Mouse (Mus musculus) midbrain, postnatal 0 days (tissue): ENCODE measurements around the gene Kpna7. TPM values are rescaled to one million over a fixed set of nuclear protein-coding genes. Genes with fewer than 3 reads are reported as not detected.
"Not testable (repeated sequence)": the region's sequence is repeated elsewhere in the genome, so short reads cannot be mapped to it uniquely, and the experiment has no call there.

Experiments
- ATAC-seq: fragments of 200-750 bp; cut with Nextera tagmentation; 2 replicates; pipeline ENCODE4 v1.8.0; 2017; ENCODE audit warnings: moderate number of reproducible peaks, mild to moderate bottlenecking, moderate TSS enrichment, moderate library complexity; ENCODE audit not compliant: low FRiP score
- DNase-seq: peaks from one replicate; pipeline ENCODE4 v3.0.0-alpha.2; 2015; ENCODE audit warnings: low spot score
- H3K27ac ChIP-seq: fragments of 300-500 bp; sonication (generic); 2 replicates; pipeline ENCODE4 v1.5.1; 2014; ENCODE audit warnings: low read depth, mild to moderate bottlenecking, low read length, mixed read lengths
- H3K27me3 ChIP-seq: fragments of 300-500 bp; sonication (generic); 2 replicates; pipeline ENCODE4 v1.6.1; 2014; ENCODE audit warnings: low read length, control low read depth, mixed read lengths; ENCODE audit not compliant: insufficient read depth
- H3K36me3 ChIP-seq: fragments of 300-500 bp; sonication (generic); 2 replicates; pipeline ENCODE4 v1.6.1; 2014; ENCODE audit warnings: low read length, control low read depth, mixed read lengths; ENCODE audit not compliant: insufficient read depth
- H3K4me1 ChIP-seq: fragments of 300-500 bp; sonication (generic); 2 replicates; pipeline ENCODE4 v1.6.1; 2014; ENCODE audit warnings: mild to moderate bottlenecking, control low read depth, antibody characterized with exemption, low read length, mixed read lengths; ENCODE audit not compliant: insufficient read depth
- H3K4me2 ChIP-seq: fragments of 300-500 bp; sonication (generic); 2 replicates; pipeline ENCODE4 v1.6.1; 2014; ENCODE audit warnings: low read depth, mild to moderate bottlenecking, low read length, mixed read lengths; ENCODE audit not compliant: poor library complexity, severe bottlenecking
- H3K4me3 ChIP-seq: fragments of 300-500 bp; sonication (generic); 2 replicates; pipeline ENCODE4 v1.5.1; 2014; ENCODE audit warnings: low read depth, mild to moderate bottlenecking, low read length, moderate library complexity
- H3K9ac ChIP-seq: fragments of 300-500 bp; sonication (generic); replicated peaks from 2 replicates; pipeline ENCODE4 v1.6.1; 2014; ENCODE audit warnings: mild to moderate bottlenecking, low read length, moderate library complexity, mixed read lengths; ENCODE audit not compliant: poor library complexity, severe bottlenecking
- H3K9me3 ChIP-seq: fragments of 300-500 bp; sonication (generic); 2 replicates; pipeline ENCODE4 v1.6.1; 2016; ENCODE audit warnings: low read length, control low read depth
- CTCF ChIP-seq: IDR thresholded peaks from 2 replicates; pipeline ENCODE4 v1.5.1; 2016; ENCODE audit warnings: antibody characterized with exemption, mild to moderate bottlenecking
- WGBS: fragments of 180-500 bp; shearing (Covaris S2); extraction: QIAGEN DNeasy Blood & Tissue Kit; methylation state at CpG from one replicate; pipeline ENCODE4 v1.1.7; 2014; 5-methylcytosine and 5-hydroxymethylcytosine counted together
- polyA plus RNA-seq: library from polyadenylated mRNA; unstranded; fragments of >200 nt; fragmentation: Nextera tagmentation; extraction: Ambion mirVana; gene quantifications from 2 replicates; pipeline ENCODE4 v1.2.1, GENCODE M21; 2015
- total RNA-seq: library from RNA; depleted of rRNA; stranded (reverse); fragments of >200 nt; gene quantifications from 2 replicates; pipeline ENCODE4 v1.2.3, GENCODE M21; 2014

Kpna7 gene
- total and polyA plus RNA-seq, 2 experiments from 2014 or later, result not detected

- H3K36me3 ChIP-seq, H3K4me3 ChIP-seq, H3K4me2 ChIP-seq, H3K4me1 ChIP-seq, DNase-seq, H3K27me3 ChIP-seq, H3K9me3 ChIP-seq, H3K9ac ChIP-seq, ATAC-seq, H3K27ac ChIP-seq: not testable (repeated sequence)
- 52% methylated on average over 1 of the region's 1 CpGs for WGBS
These were observed 63.6 kb downstream of the Kpna7 start for GRCm38 (mm10) chr5:145020254-145020653.

- H3K27ac ChIP-seq, H3K27me3 ChIP-seq, H3K9ac ChIP-seq, H3K4me3 ChIP-seq, H3K4me1 ChIP-seq, ATAC-seq, DNase-seq, H3K4me2 ChIP-seq, H3K36me3 ChIP-seq, H3K9me3 ChIP-seq: not testable (repeated sequence)
- WGBS, result 41% methylated on average over 1 of the region's 2 CpGs
- 0 out of 2 replicates have a peak, but pooled peaks have one; percentile 6 for TF ChIP-seq CTCF
These were observed 67.1 kb downstream of the Kpna7 start for GRCm38 (mm10) chr5:145016761-145017160.

- WGBS, result 89% methylated on average over 1 of the region's 1 CpGs
- Histone ChIP-seq H3K36me3 (no peaks in the 10 kb centered on the region), H3K9ac (no peak overlapping the region), H3K4me1 (no peaks in the 10 kb centered on the region), H3K4me2 (no peak overlapping the region), H3K27me3 (no peaks in the 10 kb centered on the region), H3K4me3 (no peak overlapping the region), H3K9me3 (no peaks in the 10 kb centered on the region), H3K27ac (no peak overlapping the region)
- no peak for ATAC-seq
- DNase-seq, result no peak
- no peak for TF ChIP-seq CTCF
These were observed 69.6 kb downstream of the Kpna7 start for GRCm38 (mm10) chr5:145014278-145014677.

- 94% methylated on average over 15 of the region's 15 CpGs for WGBS
- no peaks in the 10 kb centered on the region for H3K9me3 ChIP-seq
These were observed 74.8 kb downstream of the Kpna7 start for GRCm38 (mm10) chr5:145008878-145009659.

GRCm38 (mm10) chr5:145005596-145005995 lies 78.2 kb downstream of the Kpna7 start:
- WGBS, result 84% methylated on average over 6 of the region's 6 CpGs
- H3K4me1 ChIP-seq, result no peaks in the 10 kb centered on the region
- H3K4me2 ChIP-seq, result no peak overlapping the region
- no peaks in the 10 kb centered on the region for H3K36me3 ChIP-seq
- TF ChIP-seq CTCF, result no peak
- H3K4me3 ChIP-seq, result no peak overlapping the region
- H3K9me3 ChIP-seq, result no peaks in the 10 kb centered on the region
- H3K9ac ChIP-seq, result no peak overlapping the region
- no peak overlapping the region for H3K27ac ChIP-seq
- DNase-seq (no peak), ATAC-seq (no peak)
- H3K27me3 ChIP-seq, result no peaks in the 10 kb centered on the region

More at GRCm38 (mm10) chr5:145008878-145009659, 74.8 kb downstream of the Kpna7 start:
- ATAC-seq (no peak), DNase-seq (no peak)
- Histone ChIP-seq H3K27ac (no peak overlapping the region), H3K27me3 (no peaks in the 10 kb centered on the region), H3K4me2 (no peak overlapping the region), H3K4me3 (no peak overlapping the region), H3K36me3 (no peaks in the 10 kb centered on the region), H3K9ac (no peak overlapping the region), H3K4me1 (no peaks in the 10 kb centered on the region)
- no peak for TF ChIP-seq CTCF

- no peak for ATAC-seq
- Histone ChIP-seq H3K27me3 (no peaks in the 10 kb centered on the region), H3K4me3 (no peak overlapping the region), H3K9me3 (no peaks in the 10 kb centered on the region), H3K27ac (no peak overlapping the region), H3K4me2 (no peak overlapping the region), H3K9ac (no peak overlapping the region), H3K36me3 (no peaks in the 10 kb centered on the region), H3K4me1 (no peaks in the 10 kb centered on the region)
- TF ChIP-seq CTCF, result no peak
- no peak for DNase-seq
- 86% methylated on average over 9 of the region's 9 CpGs for WGBS
These were observed 79.3 kb downstream of the Kpna7 start for GRCm38 (mm10) chr5:145004495-145004894.
